17 mouse cellular contexts compared by ENCODE assay signal in genomic region chr2:102480738-102481137, GRCm38 (mm10). TPM values are rescaled to one million over a fixed set of nuclear protein-coding genes. Genes with fewer than 3 reads are reported as not detected.
"Had no signal": no experiment of that assay in that cellular context is flagged by ENCODE, and none has a peak within 500 bp of the region (broad histone marks: within the 10 kb centered on the region; RNA-seq: fewer than 3 reads in every experiment).

No protein-coding gene starts in this region.

- H3K9me3 ChIP-seq: kidney, embryonic 15.5 days; limb, embryonic 15.5 days; liver, embryonic 12.5 days; lung, embryonic 15.5 days had no signal

- H3K27ac ChIP-seq: kidney, embryonic 15.5 days; limb, embryonic 15.5 days; liver, embryonic 12.5 days; lung, embryonic 15.5 days; macrophage had no signal

- H3K4me3 ChIP-seq: kidney, embryonic 15.5 days; limb, embryonic 15.5 days; liver, embryonic 12.5 days; lung, embryonic 15.5 days; megakaryocyte, embryonic 14.5 days; myocyte had no signal

- H3K4me2 ChIP-seq: kidney, embryonic 15.5 days; limb, embryonic 15.5 days; liver, embryonic 12.5 days; lung, embryonic 15.5 days had no signal

- H3K4me1 ChIP-seq: liver, embryonic 12.5 days; lung, embryonic 15.5 days; megakaryocyte, embryonic 14.5 days had no signal

- DNase-seq: kidney, adult 2 months; kidney, postnatal 14 days; layer of hippocampus, adult 9-11 months; layer of hippocampus, postnatal 36 days; lung, postnatal 14 days; midbrain, embryonic 14.5 days; right cerebral cortex, postnatal 4 days; spleen, adult 18-20 months; thymus, adult 18-20 months; thymus, postnatal 14 days had no signal

- ATAC-seq: liver, embryonic 12.5 days had no signal

- H3K9ac ChIP-seq: kidney, embryonic 15.5 days; limb, embryonic 15.5 days; liver, embryonic 12.5 days; lung, embryonic 15.5 days had no signal

- H3K27me3 ChIP-seq: kidney, embryonic 15.5 days; limb, embryonic 15.5 days; lung, embryonic 15.5 days had no signal

- H3K36me3 ChIP-seq: kidney, embryonic 15.5 days; limb, embryonic 15.5 days; liver, embryonic 12.5 days; lung, embryonic 15.5 days had no signal

RNA-seq across cellular contexts. Expression of gene Fjx1, which starts 28.4 kb away (rescaled TPM):
- polyA plus RNA-seq: macrophage had no signal
